Mouse (Mus musculus) layer of hippocampus, postnatal 25 days (tissue): ENCODE measurements around the gene Espl1. TPM values are rescaled to one million over a fixed set of nuclear protein-coding genes. Genes with fewer than 3 reads are reported as not detected.

Experiments
- DNase-seq, 2 experiments: peaks; one replicate each; pipeline ENCODE4 v3.0.0; 2022; ENCODE audit warnings: mixed read lengths in 2 of 2, low spot score in 1 of 2; ENCODE audit errors: extremely low spot score in 1 of 2
- total RNA-seq, 2 experiments: library from RNA; stranded (reverse); gene quantifications; 2 replicates each; pipeline ENCODE4 v1.2.3; 2021

Espl1 gene
- total RNA-seq, 2 experiments from 2014 or later = 2.9 to 3.5 TPM

DNA sequence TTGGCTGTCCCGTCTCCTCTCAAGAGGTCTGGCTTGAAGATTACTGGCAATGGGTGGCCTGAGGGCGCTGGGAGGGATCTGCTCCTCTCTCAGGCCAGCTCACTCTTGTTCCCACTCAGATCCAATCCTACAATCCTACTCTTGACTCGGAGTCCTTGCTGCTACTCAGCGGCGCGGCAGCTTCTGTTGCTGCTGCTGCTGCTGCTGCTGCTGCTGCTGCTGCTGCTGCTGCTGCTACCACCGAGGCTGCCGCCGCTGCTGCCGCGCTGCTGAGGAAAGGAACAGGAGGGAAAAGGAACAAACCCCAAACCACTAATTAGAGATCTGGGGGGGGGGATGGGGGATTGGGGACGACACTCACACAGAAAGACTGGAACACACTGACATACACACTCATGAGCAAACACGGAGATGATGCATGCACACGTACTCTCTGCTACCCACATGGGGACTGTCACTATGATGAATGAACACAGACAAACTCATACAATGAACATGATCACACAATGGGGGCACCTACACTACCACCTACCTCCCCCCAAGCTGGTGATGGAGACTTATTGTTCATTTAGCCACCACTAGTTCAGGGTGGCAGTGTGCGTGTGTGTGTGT, 70.8 kb downstream of the Espl1 start, which contains the start of gene Sp7:
Gene Sp7, minus strand, starts transcription at position 450 of the 612 bp plus-strand sequence.
- no peak for DNase-seq

DNA sequence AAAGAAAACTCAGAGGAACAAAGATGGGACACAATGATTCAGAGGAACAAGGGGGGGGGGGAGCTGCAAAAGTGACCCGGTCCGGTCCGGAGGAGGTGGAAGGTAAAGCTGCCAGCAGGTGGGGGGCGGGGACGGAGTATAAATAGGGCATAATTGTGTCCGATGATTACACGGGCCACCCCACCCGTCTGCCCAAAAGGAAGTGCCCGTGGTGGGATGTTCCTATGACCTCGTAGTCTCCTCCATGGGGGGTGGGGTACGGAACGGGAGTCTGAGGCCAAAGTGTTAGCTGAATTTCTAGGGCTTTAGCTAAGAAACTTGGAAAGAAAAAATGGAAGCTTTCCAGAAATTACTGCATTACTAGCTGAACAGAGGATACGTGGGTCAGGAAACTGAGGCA, 73.9 kb downstream of the Espl1 start:
- DNase-seq = no peak

DNA sequence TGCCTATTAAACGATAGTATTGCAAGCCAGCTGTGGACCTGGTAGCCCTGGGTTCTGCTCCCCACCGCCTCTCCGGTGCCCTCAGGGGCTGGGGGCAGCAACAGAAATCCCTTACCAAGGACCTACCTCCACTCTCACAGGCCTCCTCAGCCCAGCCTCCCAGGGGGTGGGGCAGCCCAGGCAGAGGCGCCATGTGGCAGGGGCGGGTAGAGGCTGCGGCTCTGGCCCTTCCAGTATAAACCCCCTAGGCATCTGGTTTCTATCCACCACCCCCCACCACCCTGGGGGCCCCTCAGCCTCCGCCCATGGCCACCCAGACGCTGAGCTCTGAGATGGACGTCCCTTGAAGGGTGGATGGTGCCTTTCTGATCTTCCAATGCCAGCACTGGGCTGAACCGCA, 74.7 kb downstream of the Espl1 start:
- DNase-seq = no peak

Other genes starting within 250 kb of the Espl1 start
- 100 to 1,000 TPM; 182 to 188 TPM for gene Eif4b, start 222.5 kb upstream of the Espl1 start, total RNA-seq
- 10 to 100 TPM; 13.3 to 15.0 TPM for gene Tns2, start 195.9 kb upstream of the Espl1 start, total RNA-seq
- gene Spryd3, start 160.0 kb upstream of the Espl1 start, total RNA-seq = 100 to 1,000 TPM; 149 to 154 TPM
- 10 to 100 TPM in 1 of 2 experiments, 1 to 10 TPM in 1; 8.0 to 11.1 TPM for gene Igfbp6, start 151.9 kb upstream of the Espl1 start, total RNA-seq
- gene Soat2, start 145.7 kb upstream of the Espl1 start, total RNA-seq = not detected
- 10 to 100 TPM; 66.6 to 70.2 TPM for gene Zfp740, start 93.0 kb upstream of the Espl1 start, total RNA-seq
- gene Csad, start 91.5 kb upstream of the Espl1 start, total RNA-seq = 10 to 100 TPM; 32.5 to 38.4 TPM
- 1 to 10 TPM; 2.0 to 2.3 TPM for gene Itgb7, start 64.3 kb upstream of the Espl1 start, total RNA-seq
- gene Rarg, start 38.7 kb upstream of the Espl1 start, total RNA-seq = 10 to 100 TPM; 13.1 to 13.6 TPM
- gene Gm9918, start 25.7 kb upstream of the Espl1 start, total RNA-seq = not detected
- gene Mfsd5, start 16.8 kb upstream of the Espl1 start, total RNA-seq = 10 to 100 TPM; 39.0 to 39.6 TPM
- gene Pfdn5, start 29.9 kb downstream of the Espl1 start, total RNA-seq = 100 to 1,000 TPM; 386 to 396 TPM
- gene Myg1, start 35.4 kb downstream of the Espl1 start, total RNA-seq = 10 to 100 TPM; 63.0 to 66.1 TPM
- 10 to 100 TPM; 19.6 to 23.1 TPM for gene Aaas, start 54.5 kb downstream of the Espl1 start, total RNA-seq
- under 1 TPM; 0.86 to 0.99 TPM for gene Sp7, start 70.9 kb downstream of the Espl1 start, total RNA-seq
- gene Sp1, start 109.9 kb downstream of the Espl1 start, total RNA-seq = 10 to 100 TPM; 22.5 to 24.2 TPM
- under 1 TPM; 0.80 to 0.91 TPM for gene Amhr2, start 149.1 kb downstream of the Espl1 start, total RNA-seq
- 10 to 100 TPM; 32.2 to 36.9 TPM for gene Prr13, start 162.8 kb downstream of the Espl1 start, total RNA-seq
- 100 to 1,000 TPM; 449 to 472 TPM for gene Pcbp2, start 174.3 kb downstream of the Espl1 start, total RNA-seq
- gene Gm10337, start 207.5 kb downstream of the Espl1 start, total RNA-seq = not detected
- gene Map3k12, start 220.8 kb downstream of the Espl1 start, total RNA-seq = 100 to 1,000 TPM in 1 of 2 experiments, 10 to 100 TPM in 1; 94.0 to 102 TPM
- 10 to 100 TPM; 32.8 to 40.4 TPM for gene Tarbp2, start 221.9 kb downstream of the Espl1 start, total RNA-seq
- gene Npff, start 228.7 kb downstream of the Espl1 start, total RNA-seq = 1 to 10 TPM; 2.1 to 3.0 TPM